Mouse (Mus musculus): ENCODE data around the gene Cyp2t4. TPM values are rescaled to one million over a fixed set of nuclear protein-coding genes. Genes with fewer than 3 reads are reported as not detected.
A peak's percentile ranks its signal among the peaks of the same experiment; 100 is the strongest.

The Cyp2t4 gene
- polyA plus RNA-seq, 1 experiment = not detected

GRCm38 (mm10) chr7:27197136-27197535 lies 43.6 kb downstream of the Cyp2t4 start:
- no peak overlapping the region for H3K4me3 ChIP-seq (ENCODE audit: control insufficient read depth, low read depth, low read length)
- peaks cover 10% of the 10 kb centered on the region for H3K4me1 ChIP-seq (ENCODE audit: control insufficient read depth, insufficient read depth, low read length)
- no peaks in the 10 kb centered on the region for H3K27me3 ChIP-seq (ENCODE audit: control insufficient read depth, insufficient read depth, low read length)
- no peak for TF ChIP-seq CTCF (IDR thresholded peaks at IDR 0.05; ENCODE audit: control insufficient read depth, insufficient read depth, insufficient replicate concordance, low read depth, low read length)
- TF ChIP-seq POLR2A (IDR thresholded peaks at IDR 0.05; ENCODE audit: control insufficient read depth, low read depth, low read length) = no peak
- H3K36me3 ChIP-seq (ENCODE audit: control insufficient read depth, insufficient read depth, low read length) = peaks cover 6% of the 10 kb centered on the region
- peak overlapping the region; percentile 75 for H3K27ac ChIP-seq (ENCODE audit: control insufficient read depth, insufficient read depth, low read depth, low read length)

GRCm38 (mm10) chr7:27197634-27198033 lies 44.1 kb downstream of the Cyp2t4 start:
- Histone ChIP-seq H3K27ac (ENCODE audit: control insufficient read depth, insufficient read depth, low read depth, low read length) (peak overlapping the region; percentile 75), H3K27me3 (ENCODE audit: control insufficient read depth, insufficient read depth, low read length) (no peaks in the 10 kb centered on the region), H3K4me3 (ENCODE audit: control insufficient read depth, low read depth, low read length) (no peak overlapping the region), H3K4me1 (ENCODE audit: control insufficient read depth, insufficient read depth, low read length) (peaks cover 8% of the 10 kb centered on the region), H3K36me3 (ENCODE audit: control insufficient read depth, insufficient read depth, low read length) (peaks cover 6% of the 10 kb centered on the region)
- TF ChIP-seq POLR2A (IDR thresholded peaks at IDR 0.05; ENCODE audit: control insufficient read depth, low read depth, low read length) (no peak), CTCF (IDR thresholded peaks at IDR 0.05; ENCODE audit: control insufficient read depth, insufficient read depth, insufficient replicate concordance, low read depth, low read length) (no peak)

DNA sequence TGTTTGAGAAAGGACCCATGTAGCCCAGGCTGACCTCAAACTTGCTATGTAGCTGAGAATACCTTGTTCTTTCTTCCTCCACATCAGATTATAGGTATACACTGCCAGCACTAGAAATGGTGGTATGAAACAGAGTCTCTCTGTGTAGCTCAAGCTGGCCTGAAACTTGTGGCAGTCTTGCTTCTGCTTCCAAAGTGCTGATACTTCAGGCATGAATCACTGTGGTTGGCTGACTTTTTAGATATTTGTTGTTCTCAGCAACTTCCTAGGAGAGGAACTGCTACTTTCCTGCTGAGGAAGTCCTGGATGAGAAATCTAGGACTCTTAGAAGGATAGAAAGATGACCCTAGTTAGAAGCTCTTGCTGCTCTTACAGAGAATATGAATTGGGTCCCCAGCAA lies 44.8 kb downstream of the Cyp2t4 start:
- peaks cover 6% of the 10 kb centered on the region for H3K36me3 ChIP-seq (ENCODE audit: control insufficient read depth, insufficient read depth, low read length)
- H3K27me3 ChIP-seq (ENCODE audit: control insufficient read depth, insufficient read depth, low read length) = no peaks in the 10 kb centered on the region
- TF ChIP-seq POLR2A (IDR thresholded peaks at IDR 0.05; ENCODE audit: control insufficient read depth, low read depth, low read length) (no peak), CTCF (IDR thresholded peaks at IDR 0.05; ENCODE audit: control insufficient read depth, insufficient read depth, insufficient replicate concordance, low read depth, low read length) (no peak)
- H3K4me3 ChIP-seq (ENCODE audit: control insufficient read depth, low read depth, low read length) = no peak overlapping the region
- peaks cover 8% of the 10 kb centered on the region for H3K4me1 ChIP-seq (ENCODE audit: control insufficient read depth, insufficient read depth, low read length)
- no peak overlapping the region for H3K27ac ChIP-seq (ENCODE audit: control insufficient read depth, insufficient read depth, low read depth, low read length)

- no peak overlapping the region for H3K27ac ChIP-seq (ENCODE audit: control insufficient read depth, insufficient read depth, low read depth, low read length)
- peaks cover 3% of the 10 kb centered on the region for H3K36me3 ChIP-seq (ENCODE audit: control insufficient read depth, insufficient read depth, low read length)
- no peak for TF ChIP-seq POLR2A (IDR thresholded peaks at IDR 0.05; ENCODE audit: control insufficient read depth, low read depth, low read length)
- no peak for TF ChIP-seq CTCF (IDR thresholded peaks at IDR 0.05; ENCODE audit: control insufficient read depth, insufficient read depth, insufficient replicate concordance, low read depth, low read length)
- H3K4me1 ChIP-seq (ENCODE audit: control insufficient read depth, insufficient read depth, low read length) = peaks cover 8% of the 10 kb centered on the region
- no peak overlapping the region for H3K4me3 ChIP-seq (ENCODE audit: control insufficient read depth, low read depth, low read length)
- no peaks in the 10 kb centered on the region for H3K27me3 ChIP-seq (ENCODE audit: control insufficient read depth, insufficient read depth, low read length)
These were observed 45.3 kb downstream of the Cyp2t4 start for GRCm38 (mm10) chr7:27198779-27199178.

DNA sequence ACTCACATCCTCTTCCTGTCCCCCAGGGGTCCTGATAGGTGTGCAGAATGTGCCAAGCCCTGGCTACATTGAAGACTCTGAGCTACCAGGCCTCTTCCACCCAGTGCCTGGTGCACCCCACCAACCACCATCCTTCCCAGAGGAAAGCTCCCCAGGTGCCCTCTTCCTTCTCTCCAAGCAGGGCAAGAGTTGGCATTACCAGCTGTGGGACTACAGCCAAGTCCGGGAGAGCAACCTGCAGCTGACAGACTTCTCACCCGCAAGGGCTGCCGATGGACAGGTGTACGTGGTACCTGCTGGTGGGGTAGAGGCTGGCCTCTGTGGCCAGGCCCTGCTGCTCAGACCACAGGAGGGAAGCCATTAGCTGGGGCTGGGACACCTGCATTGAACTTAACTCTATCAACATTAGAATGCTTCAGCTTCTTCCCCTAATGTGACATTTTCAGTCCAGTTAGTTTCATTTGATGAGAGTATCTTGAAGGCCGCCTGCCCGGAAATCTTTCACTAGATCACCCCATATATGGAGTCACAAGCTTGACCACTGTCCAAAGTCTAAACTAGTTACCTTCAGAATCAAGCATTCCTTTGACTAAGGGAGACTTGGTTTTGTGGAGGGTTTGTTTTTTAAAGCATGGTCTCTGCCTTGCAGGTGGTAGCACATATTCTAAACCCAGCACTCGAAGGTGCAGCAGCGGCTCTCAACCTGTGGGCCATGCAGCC lies 50.4 kb downstream of the Cyp2t4 start:
- Histone ChIP-seq H3K27me3 (ENCODE audit: control insufficient read depth, insufficient read depth, low read length) (no peaks in the 10 kb centered on the region), H3K27ac (ENCODE audit: control insufficient read depth, insufficient read depth, low read depth, low read length) (no peak overlapping the region), H3K4me1 (ENCODE audit: control insufficient read depth, insufficient read depth, low read length) (no peaks in the 10 kb centered on the region; the same call in 1 of the 2 replicates), H3K4me3 (ENCODE audit: control insufficient read depth, low read depth, low read length) (no peak overlapping the region), H3K36me3 (ENCODE audit: control insufficient read depth, insufficient read depth, low read length) (no peaks in the 10 kb centered on the region)
- no peak for TF ChIP-seq POLR2A (IDR thresholded peaks at IDR 0.05; ENCODE audit: control insufficient read depth, low read depth, low read length)
- TF ChIP-seq CTCF (IDR thresholded peaks at IDR 0.05; ENCODE audit: control insufficient read depth, insufficient read depth, insufficient replicate concordance, low read depth, low read length) = no peak

Other genes with a start within 250 kb of the Cyp2t4 start
- not detected in 2 replicates for gene Cyp2a22, start 214.3 kb upstream of the Cyp2t4 start, polyA plus RNA-seq (2012; rRNA removed)
- 2.9 TPM in 2 replicates for gene Cyp2a12, start 124.6 kb upstream of the Cyp2t4 start, polyA plus RNA-seq (2012; rRNA removed)
- 1.2 and 2.0 TPM in 2 replicates for gene Cyp2f2, start 33.8 kb upstream of the Cyp2t4 start, polyA plus RNA-seq (2012; rRNA removed)
- gene Egln2, start 13.1 kb downstream of the Cyp2t4 start, polyA plus RNA-seq (2012; rRNA removed) = 622 and 747 TPM in 2 replicates
- 64.5 and 65.1 TPM in 2 replicates for gene Rab4b, start 25.2 kb downstream of the Cyp2t4 start, polyA plus RNA-seq (2012; rRNA removed)
- not detected in 2 replicates for gene Gm21983, start 27.4 kb downstream of the Cyp2t4 start, polyA plus RNA-seq (2012; rRNA removed)
- gene Mia, start 27.4 kb downstream of the Cyp2t4 start, polyA plus RNA-seq (2012; rRNA removed) = 6.9 and 7.8 TPM in 2 replicates
- 44.3 TPM in 2 replicates for gene BC024978, start 42.1 kb downstream of the Cyp2t4 start, polyA plus RNA-seq (2012; rRNA removed)
- 128 and 134 TPM in 2 replicates for gene Snrpa, start 42.6 kb downstream of the Cyp2t4 start, polyA plus RNA-seq (2012; rRNA removed)
- 4.1 and 5.2 TPM in 2 replicates for gene Itpkc, start 74.9 kb downstream of the Cyp2t4 start, polyA plus RNA-seq (2012; rRNA removed)
- gene Coq8b, start 79.3 kb downstream of the Cyp2t4 start, polyA plus RNA-seq (2012; rRNA removed) = 32.7 and 33.7 TPM in 2 replicates
- 5.9 and 7.8 TPM in 2 replicates for gene Numbl, start 104.7 kb downstream of the Cyp2t4 start, polyA plus RNA-seq (2012; rRNA removed)
- 23.9 and 26.1 TPM in 2 replicates for gene Ltbp4, start 184.0 kb downstream of the Cyp2t4 start, polyA plus RNA-seq (2012; rRNA removed)
- 18.3 and 22.4 TPM in 2 replicates for gene Shkbp1, start 202.3 kb downstream of the Cyp2t4 start, polyA plus RNA-seq (2012; rRNA removed)
- 0.35 and 0.89 TPM in 2 replicates for gene Gm20479, start 203.7 kb downstream of the Cyp2t4 start, polyA plus RNA-seq (2012; rRNA removed)

Measured in testis, adult 2 months (tissue).